ENCODE assay signal across 26 mouse cellular contexts in the genomic region with DNA sequence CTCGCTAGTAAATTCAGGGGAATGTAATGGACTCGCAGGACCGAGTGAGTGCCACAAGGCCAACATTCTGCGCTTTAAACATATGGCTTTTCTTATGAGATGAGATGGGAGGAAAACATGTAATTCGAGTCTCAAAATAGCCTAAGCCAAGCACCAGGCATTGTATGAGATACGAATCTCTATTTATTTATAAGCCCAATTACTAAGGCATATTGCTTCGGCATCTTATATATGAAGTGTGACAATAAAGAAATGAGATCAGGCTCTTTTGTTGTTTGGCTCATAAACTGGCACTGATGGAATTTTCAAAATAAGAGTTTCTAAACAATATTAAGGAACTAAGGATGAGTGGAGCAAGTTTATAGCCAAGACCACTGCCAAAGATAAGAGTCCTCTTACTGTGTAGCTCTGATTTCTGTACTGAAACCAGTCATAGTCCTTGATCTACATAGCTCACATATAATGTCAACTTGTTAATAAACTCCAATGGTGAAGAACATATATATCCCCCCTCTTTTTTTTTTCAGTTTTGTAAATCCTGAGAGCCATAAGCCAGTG.
DNase-seq lines count a peak whose midpoint lies in the region; ATAC-seq and TF ChIP-seq lines count a peak whose summit lies in the region.
"Had no signal": no experiment of that assay in that cellular context is flagged by ENCODE, and none has a peak within 500 bp of the region (broad histone marks: within the 10 kb centered on the region; RNA-seq: fewer than 3 reads in every experiment).

No protein-coding gene starts in this region.

- ATAC-seq in embryonic facial prominence, embryonic 14.5 days (ENCODE audit: low read depth), result no peak; the same call in 1 of the 2 replicates
- peak; percentile 60 for ATAC-seq in lung, embryonic 14.5 days (ENCODE audit: insufficient read depth)
- ATAC-seq in neural tube, embryonic 13.5 days (ENCODE audit: low read depth), result no peak
- ATAC-seq: intestine, postnatal 0 days had no signal

- no peaks in the 10 kb centered on the region for H3K27me3 ChIP-seq in embryonic facial prominence, embryonic 14.5 days (replicated peaks; ENCODE audit: control insufficient read depth, insufficient read depth, low read length)
- no peaks in the 10 kb centered on the region for H3K27me3 ChIP-seq in embryonic facial prominence, embryonic 10.5 days (replicated peaks; ENCODE audit: low read depth, poor library complexity, severe bottlenecking)
- no peaks in the 10 kb centered on the region for H3K27me3 ChIP-seq in lung, embryonic 14.5 days (ENCODE audit: insufficient read depth, low read length)
- H3K27me3 ChIP-seq in neural tube, embryonic 13.5 days, result no peaks in the 10 kb centered on the region
- H3K27me3 ChIP-seq: CH12.LX; heart, embryonic 13.5 days; limb, embryonic 12.5 days had no signal

- no peak overlapping the region for H3K27ac ChIP-seq in embryonic facial prominence, embryonic 14.5 days (replicated peaks; ENCODE audit: low read depth, low read length)
- no peak overlapping the region for H3K27ac ChIP-seq in embryonic facial prominence, embryonic 10.5 days (replicated peaks)
- H3K27ac ChIP-seq in lung, embryonic 14.5 days (ENCODE audit: low read depth), result 0 out of 2 replicates have a peak overlapping the region, but pooled peaks have one; percentile 42
- H3K27ac ChIP-seq in neural tube, embryonic 13.5 days (replicated peaks), result peak overlapping the region; percentile 49; the same call in 1 of the 2 replicates
- H3K27ac ChIP-seq: heart, embryonic 13.5 days; hindbrain, embryonic 14.5 days; macrophage; stomach, postnatal 0 days had no signal

- H3K9me3 ChIP-seq in embryonic facial prominence, embryonic 14.5 days (ENCODE audit: control insufficient read depth, low read length), result peaks cover 21% of the 10 kb centered on the region
- peaks cover 20% of the 10 kb centered on the region; the same call in 1 of the 2 replicates for H3K9me3 ChIP-seq in embryonic facial prominence, embryonic 10.5 days
- no peaks in the 10 kb centered on the region; the same call in 1 of the 2 replicates for H3K9me3 ChIP-seq in lung, embryonic 14.5 days (ENCODE audit: low read depth, low read length)
- 0 out of 2 replicates have a peak, but pooled peaks cover 6% of the 10 kb centered on the region for H3K9me3 ChIP-seq in neural tube, embryonic 13.5 days

- 55% methylated on average over 7 of the region's 7 CpGs for WGBS in embryonic facial prominence, embryonic 14.5 days
- whole genome bisulfite sequencing in embryonic facial prominence, embryonic 10.5 days, result 79% methylated on average over 7 of the region's 7 CpGs
- WGBS in lung, embryonic 14.5 days, result 57% methylated on average over 7 of the region's 7 CpGs
- WGBS in neural tube, embryonic 13.5 days, result 69% methylated on average over 7 of the region's 7 CpGs

- peaks cover 21% of the 10 kb centered on the region for H3K36me3 ChIP-seq in embryonic facial prominence, embryonic 14.5 days (ENCODE audit: control insufficient read depth, insufficient read depth, low read length)
- peaks cover 25% of the 10 kb centered on the region for H3K36me3 ChIP-seq in embryonic facial prominence, embryonic 10.5 days (replicated peaks)
- H3K36me3 ChIP-seq in lung, embryonic 14.5 days (ENCODE audit: insufficient read depth), result peaks cover 9% of the 10 kb centered on the region
- H3K36me3 ChIP-seq in neural tube, embryonic 13.5 days, result peaks cover 13% of the 10 kb centered on the region
- H3K36me3 ChIP-seq: G1E had no signal

- no peaks in the 10 kb centered on the region; the same call in 1 of the 2 replicates for H3K4me1 ChIP-seq in embryonic facial prominence, embryonic 14.5 days (ENCODE audit: control insufficient read depth, insufficient read depth, low read length)
- H3K4me1 ChIP-seq in embryonic facial prominence, embryonic 10.5 days, result peaks cover 9% of the 10 kb centered on the region; the same call in 1 of the 2 replicates
- H3K4me1 ChIP-seq in lung, embryonic 14.5 days (ENCODE audit: insufficient read depth), result no peaks in the 10 kb centered on the region
- H3K4me1 ChIP-seq in neural tube, embryonic 13.5 days (replicated peaks), result peaks cover 16% of the 10 kb centered on the region

- H3K4me2 ChIP-seq in embryonic facial prominence, embryonic 14.5 days (ENCODE audit: low read depth, low read length), result no peak overlapping the region
- no peak overlapping the region for H3K4me2 ChIP-seq in lung, embryonic 14.5 days
- no peak overlapping the region for H3K4me2 ChIP-seq in neural tube, embryonic 13.5 days
- H3K4me2 ChIP-seq: heart, embryonic 13.5 days; hindbrain, embryonic 14.5 days; limb, embryonic 12.5 days; liver, embryonic 11.5 days had no signal

- no peak overlapping the region for H3K9ac ChIP-seq in embryonic facial prominence, embryonic 14.5 days (ENCODE audit: low read depth, low read length)
- H3K9ac ChIP-seq in lung, embryonic 14.5 days, result no peak overlapping the region
- H3K9ac ChIP-seq in neural tube, embryonic 13.5 days, result no peak overlapping the region
- H3K9ac ChIP-seq: heart, embryonic 13.5 days; hindbrain, embryonic 14.5 days; limb, embryonic 12.5 days had no signal

- H3K4me3 ChIP-seq in embryonic facial prominence, embryonic 14.5 days (ENCODE audit: low read depth, low read length), result no peak overlapping the region
- H3K4me3 ChIP-seq in embryonic facial prominence, embryonic 10.5 days, result no peak overlapping the region
- H3K4me3 ChIP-seq in lung, embryonic 14.5 days (ENCODE audit: low read depth, low read length), result no peak overlapping the region
- no peak overlapping the region for H3K4me3 ChIP-seq in neural tube, embryonic 13.5 days
- H3K4me3 ChIP-seq: heart, embryonic 13.5 days; limb, embryonic 12.5 days had no signal

- TF ChIP-seq CTCF in lung, embryonic 14.5 days (IDR thresholded peaks at IDR 0.05; ENCODE audit: low read depth), result no peak

- peak; percentile 25 for DNase-seq in embryonic facial prominence, embryonic 14.5 days (ENCODE audit: low spot score)
- no peak for DNase-seq in embryonic facial prominence, embryonic 10.5 days (ENCODE audit: low spot score)
- peak; percentile 71 for DNase-seq in lung, embryonic 14.5 days
- no peak for DNase-seq in lung, postnatal 10 days
- no peak for DNase-seq in neural tube, embryonic 10.5 days (ENCODE audit: extremely low spot score, low spot score)
- no peak for DNase-seq in right cerebral cortex, adult 2 months (ENCODE audit: low spot score in 2 of 2)
- no peak for DNase-seq in spleen, postnatal 36 days (ENCODE audit: low spot score in 2 of 2)
- DNase-seq: adrenal gland, adult 8-10 months; cerebellum, adult 2 months; cerebellum, postnatal 14 days; heart, postnatal 10 days; kidney, adult 9 months; kidney, postnatal 25 days; spleen, adult 18-20 months; thymus, adult 18-20 months; thymus, postnatal 36 days had no signal

Comparison
In these comparisons a context has a peak if more than half of its experiments do, and no peak if none do; other contexts are left out.
1. DNase-seq: peak in embryonic facial prominence, embryonic 14.5 days (single experiment) and lung, embryonic 14.5 days (single experiment); none in embryonic facial prominence, embryonic 10.5 days (single experiment), lung, postnatal 10 days (single experiment), neural tube, embryonic 10.5 days (single experiment), right cerebral cortex, adult 2 months (0 of 2) and spleen, postnatal 36 days (0 of 2).
2. H3K27ac ChIP-seq: peak in lung, embryonic 14.5 days (single experiment) and neural tube, embryonic 13.5 days (single experiment); none in embryonic facial prominence, embryonic 14.5 days (single experiment) and embryonic facial prominence, embryonic 10.5 days (single experiment).